Mouse (Mus musculus) heart, postnatal 25 days (tissue): ENCODE measurements around the gene Actr1b. TPM values are rescaled to one million over a fixed set of nuclear protein-coding genes. Genes with fewer than 3 reads are reported as not detected.

ENCODE experiments used
- DNase-seq: peaks from one replicate; pipeline ENCODE4 v3.0.0; 2022; ENCODE audit warnings: low spot score
- intact Hi-C: fragments of 180-260 bp; cut with DNase I; formaldehyde crosslinking; loops from one replicate; pipeline ENCODE4 v1.15.1; 2025
- microRNA-seq: library from miRNA; unstranded; fragments of <30 nt; microRNA quantifications from one replicate; pipeline ENCODE4 v1.2.0, GENCODE M21; 2022
- total RNA-seq, 2 experiments: library from RNA; stranded (reverse); gene quantifications; 2 replicates each; pipeline ENCODE4 v1.2.3; 2021

Gene Actr1b
- total RNA-seq, 2 experiments from 2014 or later, result 104 to 107 TPM

- intact Hi-C loops, result loop anchor here (2.0 kb wide), 1 partner anchor 118 kb away; the partner anchor contains the start of gene Ankrd39
- DNase-seq, result no peak
Measured at GRCm38 (mm10) chr1:36664457-36664856, 49.8 kb downstream of the Actr1b start.

GRCm38 (mm10) chr1:36658621-36659399 is 55.4 kb downstream of the Actr1b start:
- no peak for DNase-seq
- intact Hi-C loops, result no loop called here

GRCm38 (mm10) chr1:36657658-36658415 is 56.4 kb downstream of the Actr1b start:
- intact Hi-C loops, result no loop called here
- DNase-seq, result no peak

- DNase-seq, result no peak
- intact Hi-C loops, result no loop called here
Measured at GRCm38 (mm10) chr1:36656233-36656632, 58.0 kb downstream of the Actr1b start.

GRCm38 (mm10) chr1:36655039-36655438 is 59.2 kb downstream of the Actr1b start:
- intact Hi-C loops, result no loop called here
- DNase-seq, result no peak

Small RNAs within 50 kb of the gene (microRNA-seq; reads per million reads assigned to microRNA genes)
- not detected for gene Gm24133

Other genes with a start within 250 kb of the Actr1b start
- 1 to 10 TPM; 4.1 to 4.3 TPM for gene Cnnm4, start 242.8 kb downstream of the Actr1b start, total RNA-seq
- 10 to 100 TPM; 14.7 to 15.7 TPM for gene Cnnm3, start 202.6 kb downstream of the Actr1b start, total RNA-seq
- gene Ankrd23, start 177.5 kb downstream of the Actr1b start, total RNA-seq, result 100 to 1,000 TPM; 215 to 337 TPM
- gene Gm42417, start 175.0 kb downstream of the Actr1b start, total RNA-seq, result 100 to 1,000 TPM; 112 to 186 TPM
- 1 to 10 TPM; 5.6 to 8.1 TPM for gene Ankrd39, start 167.0 kb downstream of the Actr1b start, total RNA-seq
- gene Sema4c, start 156.1 kb downstream of the Actr1b start, total RNA-seq, result 10 to 100 TPM; 14.8 to 15.7 TPM
- gene Fam178b, start 31.2 kb downstream of the Actr1b start, total RNA-seq, result under 1 TPM in 1 of 2 experiments, not detected in 1; 0.83 TPM
- gene Cox5b, start 23.0 kb downstream of the Actr1b start, total RNA-seq, result 1,000 to 10,000 TPM; 2,198 to 2,230 TPM
- not detected for gene 4933424G06Rik, start 4.3 kb downstream of the Actr1b start, total RNA-seq
- under 1 TPM; 0.18 to 0.53 TPM for gene Zap70, start 47.4 kb upstream of the Actr1b start, total RNA-seq
- gene Tmem131, start 229.2 kb upstream of the Actr1b start, total RNA-seq, result 10 to 100 TPM; 30.7 to 33.5 TPM